Mouse (Mus musculus) brown adipose tissue, adult 24 weeks (tissue): Measurements from ENCODE around the gene Zfp982. TPM values are rescaled to one million over a fixed set of nuclear protein-coding genes. Genes with fewer than 3 reads are reported as not detected.
"Not testable (repeated sequence)": the region's sequence is repeated elsewhere in the genome, so short reads cannot be mapped to it uniquely, and the experiment has no call there.

Experiments
- H3K27ac ChIP-seq: fragments of 200-500 bp; replicated peaks from 2 replicates; pipeline ENCODE4 v1.5.1; 2012; ENCODE audit warnings: low read depth, mild to moderate bottlenecking, low read length
- H3K4me1 ChIP-seq: fragments of 200-500 bp; 2 replicates; pipeline ENCODE4 v1.6.1; 2012; ENCODE audit warnings: low read length, mixed read lengths; ENCODE audit not compliant: control insufficient read depth, insufficient read depth, insufficient read length
- H3K4me3 ChIP-seq: fragments of 200-500 bp; 2 replicates; pipeline ENCODE4 v1.5.1; 2012; ENCODE audit warnings: low read depth, mild to moderate bottlenecking, low read length, moderate library complexity; ENCODE audit not compliant: insufficient read depth
- polyA plus RNA-seq: library from polyadenylated mRNA; stranded (reverse); fragments of >200 nt; gene quantifications from 2 replicates; pipeline ENCODE4 v1.2.4, GENCODE M21; 2012; ENCODE audit not compliant: missing spikeins, insufficient read depth, insufficient read length

The Zfp982 gene
- 36.3 and 88.8 TPM in 2 replicates for polyA plus RNA-seq

DNA sequence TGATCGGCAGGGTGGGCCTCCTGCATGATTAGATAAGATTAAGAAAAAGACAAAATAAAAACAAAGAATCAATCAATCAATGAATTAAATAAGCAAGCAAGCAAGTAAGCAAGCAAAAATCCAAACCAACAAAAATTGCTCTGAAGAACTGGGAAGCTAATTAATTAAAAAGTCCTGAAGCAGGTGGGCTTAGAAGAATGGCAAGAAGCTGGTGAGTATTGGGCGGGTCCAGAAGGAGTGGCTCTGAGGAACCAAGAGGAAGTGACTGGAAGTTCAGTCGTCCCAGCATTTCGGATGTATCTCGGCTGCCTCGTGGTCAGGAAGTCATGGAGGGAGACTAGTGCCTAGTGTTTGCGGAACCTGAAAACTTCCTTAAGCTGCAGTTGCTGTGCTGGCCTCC lies at the start of gene Zfp982:
Gene Zfp982 (plus strand): TSS at position 301 of the 400 bp plus-strand sequence.
- H3K4me1 ChIP-seq, H3K4me3 ChIP-seq, H3K27ac ChIP-seq: not testable (repeated sequence)

DNA sequence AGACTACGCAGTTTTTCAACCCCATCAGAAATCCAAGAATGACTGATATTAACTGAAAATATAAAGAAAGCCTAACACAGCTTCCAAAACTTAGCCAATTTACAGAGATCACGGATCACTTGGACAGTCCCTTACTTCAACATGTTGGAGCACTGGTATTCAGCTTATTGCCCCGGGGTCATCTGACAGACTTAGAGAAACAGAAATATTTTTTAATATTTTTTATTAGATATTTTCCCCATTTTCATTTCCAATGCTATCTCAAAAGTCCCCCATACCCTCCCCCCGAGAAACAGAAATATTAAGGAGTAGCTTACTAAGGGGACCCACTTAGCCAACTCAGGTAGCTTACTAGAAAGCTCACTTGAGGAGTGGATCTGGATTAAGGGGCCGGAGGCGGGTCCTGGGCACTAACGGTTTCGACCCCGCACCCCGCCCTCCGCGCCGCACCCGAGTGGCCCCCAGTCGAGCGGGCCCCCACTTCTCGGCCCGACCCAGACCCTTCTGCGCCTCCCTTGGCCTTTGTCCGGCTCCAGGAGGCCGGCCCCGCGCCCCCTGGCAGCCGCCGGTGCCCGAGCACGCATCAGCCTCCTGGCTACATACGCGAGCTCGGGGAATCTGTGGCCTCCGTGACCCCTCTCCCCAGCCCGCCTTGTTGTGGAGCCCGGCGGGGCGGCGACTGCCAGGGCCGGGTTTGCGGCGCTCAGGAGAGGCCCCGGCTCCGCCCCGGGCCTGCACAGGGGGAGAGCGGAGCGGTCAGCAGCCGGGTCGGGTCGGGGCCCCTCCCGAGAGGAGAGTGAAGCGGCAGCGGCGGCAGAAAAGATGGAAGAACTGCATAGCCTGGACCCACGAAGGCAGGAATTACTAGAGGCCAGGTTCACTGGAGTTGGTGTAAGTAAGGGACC lies 49.3 kb upstream of the Zfp982 start:
- Histone ChIP-seq H3K27ac (peak overlapping the region; percentile 88), H3K4me3 (peak overlapping the region; percentile 83)
- H3K4me1 ChIP-seq, result not testable (repeated sequence)

- not testable (repeated sequence) for H3K4me1 ChIP-seq
- Histone ChIP-seq H3K4me3 (peak overlapping the region; percentile 83), H3K27ac (peak overlapping the region; percentile 86)
These were observed 48.7 kb upstream of the Zfp982 start for GRCm38 (mm10) chr4:147443554-147443927.

DNA sequence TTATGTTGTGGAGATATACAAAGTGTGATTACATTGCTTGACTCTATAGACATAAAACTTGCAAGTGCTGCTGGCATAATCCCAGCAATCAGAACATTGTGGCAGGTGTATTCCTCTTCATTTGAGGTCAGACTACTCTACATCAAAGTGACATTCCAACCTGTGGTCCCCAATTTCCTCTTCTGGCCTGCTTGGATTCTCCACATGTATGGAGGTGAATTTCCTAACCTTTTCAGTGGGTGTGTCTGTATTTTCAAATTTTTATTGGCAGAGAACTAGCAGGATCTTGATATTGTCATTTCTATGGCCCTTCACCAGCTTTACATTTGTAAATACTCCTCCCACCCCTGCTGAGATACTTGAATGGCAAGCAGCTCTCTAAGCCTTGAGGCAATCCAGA lies 46.8 kb upstream of the Zfp982 start:
- not testable (repeated sequence) for H3K27ac ChIP-seq, H3K4me1 ChIP-seq, H3K4me3 ChIP-seq

- H3K4me3 ChIP-seq, result peak overlapping the region; percentile 63; the same call in 1 of the 2 replicates
- no peaks in the 10 kb centered on the region for H3K4me1 ChIP-seq
- H3K27ac ChIP-seq, result peak overlapping the region; percentile 3; the same call in 1 of the 2 replicates
These were observed 43.9 kb upstream of the Zfp982 start for GRCm38 (mm10) chr4:147448358-147448757.

GRCm38 (mm10) chr4:147449099-147449581 lies 43.1 kb upstream of the Zfp982 start:
- peak overlapping the region; percentile 75 for H3K27ac ChIP-seq
- peak overlapping the region; percentile 63 for H3K4me3 ChIP-seq
- H3K4me1 ChIP-seq, result no peaks in the 10 kb centered on the region

DNA sequence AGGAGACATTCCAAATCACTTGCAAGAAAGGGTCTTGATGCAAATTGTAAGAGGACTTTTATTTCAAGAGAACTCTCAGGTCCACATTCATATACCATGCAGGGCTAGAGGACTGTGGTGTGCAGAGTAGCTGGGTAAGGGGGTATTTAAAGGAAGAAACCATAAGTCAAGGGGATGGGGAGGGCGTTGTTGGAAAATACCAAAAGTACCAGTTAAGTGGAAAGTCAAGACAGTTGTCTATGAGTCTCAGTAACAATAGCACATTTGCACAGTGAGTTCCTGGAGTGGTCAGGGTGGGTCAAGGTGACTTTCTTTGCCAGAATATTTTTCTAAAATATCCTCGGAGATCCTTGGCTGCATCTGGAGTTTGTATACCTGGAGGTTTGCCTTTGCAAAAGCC lies 42.2 kb upstream of the Zfp982 start:
- H3K4me3 ChIP-seq, result peak overlapping the region; percentile 63

DNA sequence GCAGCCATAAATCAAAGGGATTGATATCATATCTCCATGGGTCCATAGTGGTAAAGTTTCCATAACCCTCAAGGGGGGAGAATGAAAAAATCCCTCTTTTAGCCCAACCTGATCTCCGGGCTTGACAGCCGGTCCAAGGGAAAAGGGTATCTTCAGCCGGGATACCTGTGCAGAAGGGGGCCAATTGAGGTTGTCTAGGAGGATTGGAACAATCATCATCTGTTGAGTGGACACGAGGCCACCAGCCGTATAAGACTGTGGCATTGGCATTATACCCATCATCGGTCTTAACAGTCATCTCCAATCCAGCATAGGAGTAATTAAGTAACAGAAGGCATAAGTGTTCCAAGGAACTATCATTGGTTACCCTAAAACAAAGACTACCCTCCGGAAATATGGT lies 25.0 kb upstream of the Zfp982 start:
- H3K4me3 ChIP-seq, H3K27ac ChIP-seq, H3K4me1 ChIP-seq: not testable (repeated sequence)

More for the DNA sequence above, 42.2 kb upstream of the Zfp982 start:
- H3K4me1 ChIP-seq, H3K27ac ChIP-seq: not testable (repeated sequence)

DNA sequence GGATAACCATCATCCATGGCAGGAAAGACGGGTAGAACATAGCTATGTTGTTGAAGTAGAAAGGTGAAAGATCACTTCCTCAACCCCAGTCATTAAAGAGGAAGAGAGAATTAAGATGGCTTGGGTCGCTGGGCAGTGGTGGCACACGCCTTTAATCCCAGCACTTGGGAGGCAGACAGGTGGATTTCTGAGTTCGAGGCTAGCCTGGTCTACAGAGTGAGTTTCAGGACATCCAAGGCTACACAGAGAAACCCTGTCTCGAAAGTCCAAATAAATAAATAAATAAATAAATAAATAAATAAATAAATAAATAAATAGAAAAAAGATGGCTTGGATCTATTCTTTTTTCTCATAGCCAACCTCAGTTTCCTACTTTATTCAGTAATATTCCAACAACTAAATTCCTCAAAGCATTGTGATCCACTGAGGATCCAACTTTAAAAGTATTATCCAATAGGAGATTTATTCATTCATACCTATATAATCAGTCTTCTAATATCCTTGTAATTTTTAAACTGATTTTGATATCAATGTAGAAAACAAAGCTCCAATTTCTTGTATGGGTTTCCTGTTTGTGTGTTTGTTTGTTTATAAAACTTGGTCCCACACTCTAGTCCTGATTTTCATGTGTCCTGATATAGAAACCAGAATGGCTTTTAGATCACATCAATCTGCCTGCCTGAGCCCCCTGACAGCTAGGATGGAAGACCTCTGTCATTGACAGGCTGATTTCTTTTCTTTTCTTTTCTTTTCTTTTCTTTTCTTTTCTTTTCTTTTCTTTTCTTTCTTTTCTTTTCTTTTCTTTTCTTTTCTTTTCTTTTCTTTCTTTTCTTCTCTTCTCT lies 6.8 kb downstream of the Zfp982 start:
- not testable (repeated sequence) for H3K4me3 ChIP-seq, H3K4me1 ChIP-seq, H3K27ac ChIP-seq

DNA sequence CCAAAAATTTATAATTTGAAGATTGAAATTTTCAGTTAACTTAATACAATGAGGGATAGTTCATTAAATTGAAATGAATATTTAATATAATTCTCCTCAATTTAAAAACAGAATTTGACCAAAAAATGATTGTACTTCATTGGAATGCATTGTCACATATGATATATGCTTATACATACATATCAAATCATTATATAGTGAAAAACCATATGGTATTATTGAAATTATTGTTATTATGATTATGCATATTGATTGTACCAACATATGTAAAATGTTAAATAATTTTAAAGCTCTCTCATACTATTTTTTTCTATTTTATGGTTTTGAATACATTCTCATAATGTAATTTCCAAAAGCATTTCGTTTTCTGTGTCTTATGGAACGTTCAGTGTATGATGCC lies 17.0 kb downstream of the Zfp982 start:
- H3K4me1 ChIP-seq, result no peaks in the 10 kb centered on the region
- no peak overlapping the region for H3K4me3 ChIP-seq
- no peak overlapping the region for H3K27ac ChIP-seq

GRCm38 (mm10) chr4:147518981-147519380 lies 26.8 kb downstream of the Zfp982 start:
- Histone ChIP-seq H3K4me1 (no peaks in the 10 kb centered on the region), H3K4me3 (no peak overlapping the region), H3K27ac (no peak overlapping the region)

DNA sequence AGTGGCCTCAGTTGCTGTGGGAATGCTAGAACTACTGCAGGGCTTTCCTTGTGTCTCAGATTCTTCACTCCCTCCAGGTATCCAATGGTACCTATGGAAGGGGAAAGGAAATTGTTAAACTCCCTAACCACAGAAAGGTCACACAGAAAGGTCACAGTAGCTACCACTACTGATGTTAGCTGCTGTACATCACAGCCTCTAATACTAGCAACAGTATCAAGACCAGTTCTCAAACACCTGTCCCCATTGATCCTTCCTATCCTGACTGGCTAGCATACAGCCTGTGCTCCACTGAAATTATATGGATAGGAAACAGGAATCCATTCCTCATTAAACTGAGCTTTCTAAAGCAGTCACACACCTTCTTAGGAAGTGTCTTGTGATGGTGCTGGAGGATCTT lies 27.9 kb downstream of the Zfp982 start:
- Histone ChIP-seq H3K4me3 (no peak overlapping the region), H3K27ac (no peak overlapping the region), H3K4me1 (no peaks in the 10 kb centered on the region)

DNA sequence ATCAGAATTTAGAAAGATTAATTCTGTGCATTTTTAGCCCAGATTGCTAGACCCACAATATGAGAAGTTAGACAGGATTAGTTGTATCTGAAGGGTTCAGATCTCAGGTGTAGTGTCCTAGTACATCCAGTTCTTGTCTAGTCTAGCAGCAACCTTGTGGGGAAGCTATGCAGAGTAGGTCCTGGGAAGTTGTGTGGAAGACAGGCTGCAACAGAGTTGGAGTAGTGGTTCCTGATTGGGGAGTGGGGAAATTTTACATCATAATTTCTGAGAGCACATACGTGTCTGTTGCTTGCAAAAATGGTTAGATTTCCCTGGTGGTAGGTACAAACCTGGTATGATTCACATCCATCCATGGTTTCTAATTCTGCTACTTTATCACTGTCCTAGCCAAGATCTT lies 32.9 kb downstream of the Zfp982 start:
- no peak overlapping the region for H3K4me3 ChIP-seq
- H3K27ac ChIP-seq, result no peak overlapping the region
- no peaks in the 10 kb centered on the region for H3K4me1 ChIP-seq

DNA sequence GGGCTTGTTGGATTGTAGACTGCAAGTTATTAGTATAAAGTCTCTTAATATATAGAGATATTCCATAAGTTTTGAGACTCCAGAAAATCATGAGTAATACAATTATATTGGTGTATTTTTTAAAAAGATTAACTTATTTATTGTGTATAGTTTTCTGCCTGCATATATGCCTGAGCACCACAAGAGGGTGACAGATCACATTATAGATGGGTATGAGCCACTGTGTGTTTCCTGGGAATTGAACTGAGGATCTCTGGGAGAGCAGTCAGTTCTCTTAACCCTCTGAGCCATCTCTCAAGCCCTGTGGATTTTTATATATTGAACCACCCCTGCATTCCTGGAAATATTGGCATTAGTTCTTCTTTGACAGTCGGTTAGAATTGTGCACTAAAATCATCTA lies 38.1 kb downstream of the Zfp982 start:
- Histone ChIP-seq H3K27ac (no peak overlapping the region), H3K4me3 (no peak overlapping the region), H3K4me1 (no peaks in the 10 kb centered on the region)

GRCm38 (mm10) chr4:147535916-147536315 lies 43.7 kb downstream of the Zfp982 start:
- not testable (repeated sequence) for H3K27ac ChIP-seq, H3K4me3 ChIP-seq, H3K4me1 ChIP-seq
